Mouse (Mus musculus): ENCODE measurements at regions not wholly inside any gene's neighbourhood (a gene's known extent, or its start where the extent isn't known, plus 50 kb on each side); places are given as distances from the start of the nearest gene placed in this dataset.
A peak's percentile ranks its signal among the peaks of the same experiment; 100 is the strongest.

DNA sequence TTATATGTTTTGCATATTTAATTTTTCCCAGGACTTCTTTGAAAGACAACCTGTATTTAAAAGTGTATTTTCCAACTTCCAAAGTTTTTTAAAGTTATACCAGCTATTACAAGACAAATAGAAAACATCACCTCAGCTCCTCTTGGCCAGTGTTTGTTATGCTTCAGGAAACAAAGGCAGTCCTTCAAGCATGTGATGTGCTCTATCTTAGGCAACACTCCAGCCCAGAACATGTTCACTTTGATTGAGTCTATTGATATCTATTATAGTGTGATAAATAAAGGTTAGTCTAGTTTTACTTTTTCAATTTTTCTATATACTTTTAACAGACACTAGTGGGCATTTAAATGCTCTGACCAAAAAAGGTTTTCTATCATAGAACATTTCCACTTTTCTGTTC, 289.9 kb upstream of the Htr2a start:
- no peak overlapping the region for H3K9ac ChIP-seq (ENCODE audit: control insufficient read depth, low read depth, low read length, poor library complexity, severe bottlenecking)

DNA sequence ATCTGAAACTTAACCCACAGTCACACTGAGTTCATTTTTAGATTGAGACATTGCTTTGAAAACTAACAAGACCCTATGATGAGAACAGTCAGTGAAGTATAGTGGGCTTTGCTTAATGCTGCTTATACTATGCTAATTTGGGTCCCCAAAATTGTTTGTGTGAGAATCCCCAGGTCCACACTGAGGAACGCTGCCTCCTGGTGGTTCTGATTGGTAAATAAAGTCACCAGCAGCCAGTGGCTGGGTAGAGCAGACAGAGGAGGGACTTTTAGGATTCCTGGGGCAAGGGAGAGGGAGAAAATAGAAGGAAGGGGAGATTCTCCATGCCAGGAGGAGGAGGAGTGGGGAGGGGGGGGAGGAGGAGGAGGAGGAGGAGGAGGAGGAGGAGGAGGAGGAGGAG, 288.4 kb upstream of the Htr2a start:
- Histone ChIP-seq H3K9me3 (replicated peaks; ENCODE audit: insufficient read depth, low read length) (no peaks in the 10 kb centered on the region), H3K4me1 (ENCODE audit: control insufficient read depth in 1 of 2, insufficient read depth in 2 of 2, low read length in 2 of 2) (no peaks in the 10 kb centered on the region), H3K36me3 (ENCODE audit: control insufficient read depth in 1 of 2, insufficient read depth in 2 of 2, low read length in 2 of 2) (no peaks in the 10 kb centered on the region), H3K4me3 (ENCODE audit: control insufficient read depth in 1 of 2, insufficient read depth in 1 of 2, low read depth in 2 of 2, low read length in 2 of 2) (no peak overlapping the region), H3K27ac (ENCODE audit: control insufficient read depth, low read depth, low read length) (no peak overlapping the region), H3K79me2 (ENCODE audit: control insufficient read depth, insufficient read depth, low read length, poor library complexity) (no peaks in the 10 kb centered on the region), H3K9ac (ENCODE audit: control insufficient read depth, low read depth, low read length, poor library complexity, severe bottlenecking) (no peak overlapping the region), H3K27me3 (ENCODE audit: control insufficient read depth in 1 of 2, insufficient read depth in 2 of 2, low read length in 2 of 2) (no peaks in the 10 kb centered on the region)
- DNase-seq (ENCODE audit: low read depth, low spot score): peak; percentile 4
- TF ChIP-seq RAD21 (IDR thresholded peaks at IDR 0.05; ENCODE audit: low read depth, low read length) (peak; percentile 25), BHLHE40 (IDR thresholded peaks at IDR 0.05; ENCODE audit: borderline replicate concordance, low read depth, low read length) (no peak), SMC3 (IDR thresholded peaks at IDR 0.05; ENCODE audit: low read depth, low read length) (peak; percentile 42), CTCF (IDR thresholded peaks at IDR 0.05 in 2 of 3, conservative IDR thresholded peaks at IDR 0.05 in 1 of 3; ENCODE audit: control insufficient read depth in 1 of 3, insufficient read depth in 1 of 3, low read depth in 2 of 3, low read length in 3 of 3, poor library complexity in 1 of 3, severe bottlenecking in 1 of 3) (peak in 2 of 3 experiments; percentile 31 to 38; a peak in 4 of 6 replicates)

More for the DNA sequence above, 289.9 kb upstream of the Htr2a start:
- DNase-seq (ENCODE audit: low read depth, low spot score): no peak
- H3K27me3 ChIP-seq (ENCODE audit: control insufficient read depth in 1 of 2, insufficient read depth in 2 of 2, low read length in 2 of 2): no peaks in the 10 kb centered on the region
- H3K36me3 ChIP-seq (ENCODE audit: control insufficient read depth in 1 of 2, insufficient read depth in 2 of 2, low read length in 2 of 2): no peaks in the 10 kb centered on the region
- no peak for TF ChIP-seq CTCF (IDR thresholded peaks at IDR 0.05 in 2 of 3, conservative IDR thresholded peaks at IDR 0.05 in 1 of 3; ENCODE audit: control insufficient read depth in 1 of 3, insufficient read depth in 1 of 3, low read depth in 2 of 3, low read length in 3 of 3, poor library complexity in 1 of 3, severe bottlenecking in 1 of 3)
- no peak for TF ChIP-seq GABPA (IDR thresholded peaks at IDR 0.05; ENCODE audit: low read depth, low read length)
- no peak for TF ChIP-seq NELFE (IDR thresholded peaks at IDR 0.05; ENCODE audit: low read depth, low read length)
- no peak overlapping the region for H3K4me3 ChIP-seq (ENCODE audit: control insufficient read depth in 1 of 2, insufficient read depth in 1 of 2, low read depth in 2 of 2, low read length in 2 of 2)
- no peaks in the 10 kb centered on the region for H3K79me2 ChIP-seq (ENCODE audit: control insufficient read depth, insufficient read depth, low read length, poor library complexity)
- H3K27ac ChIP-seq (ENCODE audit: control insufficient read depth, low read depth, low read length): no peak overlapping the region
- H3K4me1 ChIP-seq (ENCODE audit: control insufficient read depth in 1 of 2, insufficient read depth in 2 of 2, low read length in 2 of 2): no peaks in the 10 kb centered on the region
- no peaks in the 10 kb centered on the region for H3K9me3 ChIP-seq (replicated peaks; ENCODE audit: insufficient read depth, low read length)

DNA sequence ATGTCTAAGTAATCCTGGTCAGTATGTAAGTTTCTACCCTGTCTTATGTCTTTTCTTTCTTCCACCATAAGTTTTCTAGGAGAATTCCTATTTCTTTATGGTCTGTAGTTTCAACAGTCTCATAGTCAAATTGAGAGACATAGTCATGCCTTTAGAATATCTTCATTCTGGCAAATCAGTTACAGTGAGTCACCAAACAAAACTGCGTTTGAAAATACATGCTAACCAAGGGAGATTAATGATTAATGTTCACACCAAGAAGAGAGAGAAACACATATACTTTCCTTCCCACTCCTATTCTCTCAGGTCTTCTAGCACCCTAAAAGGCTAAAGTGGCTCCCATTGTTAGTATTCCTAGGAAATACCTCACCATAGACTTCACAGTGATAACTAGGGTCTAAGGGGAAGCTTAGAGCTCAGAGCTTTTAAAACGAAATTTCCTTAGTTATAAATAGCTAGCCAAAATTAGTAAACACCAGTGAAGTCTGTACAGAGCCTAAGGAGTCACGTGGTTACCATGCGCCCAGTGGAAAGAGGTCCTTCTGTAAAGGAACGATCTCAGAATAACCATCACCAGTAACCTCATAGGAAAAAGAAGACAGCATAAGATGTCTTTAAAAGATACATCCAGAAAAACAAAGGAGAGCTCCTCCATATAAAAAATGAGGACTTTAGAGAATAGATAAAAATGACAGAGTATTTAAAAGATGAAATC, 281.8 kb upstream of the Htr2a start:
- TF ChIP-seq MYB (IDR thresholded peaks at IDR 0.05; ENCODE audit: low read depth, low read length): no peak
- no peak for TF ChIP-seq GATA1 (IDR thresholded peaks at IDR 0.05; ENCODE audit: low read depth, low read length)
- TF ChIP-seq NELFE (IDR thresholded peaks at IDR 0.05; ENCODE audit: low read depth, low read length): no peak
- TF ChIP-seq MXI1 (IDR thresholded peaks at IDR 0.05; ENCODE audit: low read depth, low read length): no peak
- TF ChIP-seq E2F4 (IDR thresholded peaks at IDR 0.05; ENCODE audit: borderline replicate concordance, low read depth, low read length): no peak
- TF ChIP-seq MEF2A (IDR thresholded peaks at IDR 0.05; ENCODE audit: extremely low read depth, insufficient replicate concordance, low read depth, low read length, poor library complexity, severe bottlenecking): no peak
- no peak for TF ChIP-seq USF2 (IDR thresholded peaks at IDR 0.05; ENCODE audit: borderline replicate concordance in 1 of 2, insufficient read depth in 1 of 2, low read depth in 1 of 2, low read length in 2 of 2)
- TF ChIP-seq GABPA (IDR thresholded peaks at IDR 0.05; ENCODE audit: low read depth, low read length): no peak
- TF ChIP-seq ZNF384 (IDR thresholded peaks at IDR 0.05; ENCODE audit: low read depth, low read length): no peak
- no peak overlapping the region for H3K4me3 ChIP-seq (ENCODE audit: control insufficient read depth in 1 of 2, insufficient read depth in 1 of 2, low read depth in 2 of 2, low read length in 2 of 2)
- H3K4me1 ChIP-seq (ENCODE audit: control insufficient read depth in 1 of 2, insufficient read depth in 2 of 2, low read length in 2 of 2): no peaks in the 10 kb centered on the region
- H3K27me3 ChIP-seq (ENCODE audit: control insufficient read depth in 1 of 2, insufficient read depth in 2 of 2, low read length in 2 of 2): no peaks in the 10 kb centered on the region
- H3K9me3 ChIP-seq (replicated peaks; ENCODE audit: insufficient read depth, low read length): no peaks in the 10 kb centered on the region
- H3K79me2 ChIP-seq (ENCODE audit: control insufficient read depth, insufficient read depth, low read length, poor library complexity): no peaks in the 10 kb centered on the region
- H3K27ac ChIP-seq (ENCODE audit: control insufficient read depth, low read depth, low read length): no peak overlapping the region
- H3K9ac ChIP-seq (ENCODE audit: control insufficient read depth, low read depth, low read length, poor library complexity, severe bottlenecking): no peak overlapping the region
- no peaks in the 10 kb centered on the region for H3K36me3 ChIP-seq (ENCODE audit: control insufficient read depth in 1 of 2, insufficient read depth in 2 of 2, low read length in 2 of 2)
- no peak for DNase-seq (ENCODE audit: low read depth, low spot score)

All from MEL (cell line).